Mouse (Mus musculus): ENCODE measurements at regions not wholly inside any gene's neighbourhood (a gene's known extent, or its start where the extent isn't known, plus 50 kb on each side); places are given as distances from the start of the nearest gene placed in this dataset.

DNA sequence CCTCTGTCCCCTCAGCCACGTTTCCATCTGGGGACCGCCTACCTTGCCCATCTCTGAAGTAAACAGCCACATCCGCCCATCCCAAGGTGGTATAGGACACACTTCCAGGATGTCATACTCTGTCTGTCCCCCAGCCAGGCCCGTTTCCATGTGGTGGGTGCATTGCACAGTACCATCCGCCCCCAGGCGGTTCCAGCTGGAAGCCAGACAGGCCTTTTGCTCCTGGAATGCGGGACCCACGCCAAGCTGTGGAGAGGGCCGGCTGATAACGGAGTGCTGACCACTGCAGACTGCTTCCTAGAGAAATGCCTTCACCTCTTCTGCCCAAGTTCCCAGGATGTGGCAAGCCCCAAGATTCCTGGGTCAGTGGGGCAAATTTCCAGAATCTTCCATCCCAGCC is 65.1 kb upstream of the Ptpn1 start:
- no peak for TF ChIP-seq CTCF (IDR thresholded peaks at IDR 0.05; ENCODE audit: extremely low read depth, insufficient read depth, low read length)
- TF ChIP-seq POLR2A (IDR thresholded peaks at IDR 0.05; ENCODE audit: extremely low read depth, insufficient read depth, low read length), result no peak
